Mouse (Mus musculus): ENCODE measurements at regions not wholly inside any gene's neighbourhood (a gene's known extent, or its start where the extent isn't known, plus 50 kb on each side); places are given as distances from the start of the nearest gene placed in this dataset.

- 83% methylated on average over 17 of the region's 17 CpGs for WGBS
- Histone ChIP-seq H3K27me3 (replicated peaks) (no peaks in the 10 kb centered on the region), H3K9ac (no peak overlapping the region), H3K4me1 (no peaks in the 10 kb centered on the region), H3K4me3 (no peak overlapping the region), H3K27ac (replicated peaks) (no peak overlapping the region), H3K36me3 (no peaks in the 10 kb centered on the region), H3K9me3 (peaks cover 8% of the 10 kb centered on the region; the same call in 1 of the 2 replicates), H3K4me2 (no peak overlapping the region)
- no peak for ATAC-seq (ENCODE audit: extremely low read depth, insufficient number of reproducible peaks, low FRiP score, low TSS enrichment)
These were observed 145.4 kb upstream of the Stx16 start for GRCm38 (mm10) chr2:173930606-173931177.

GRCm38 (mm10) chr2:173935706-173936105 lies 140.4 kb upstream of the Stx16 start:
- no peak for ATAC-seq (ENCODE audit: extremely low read depth, insufficient number of reproducible peaks, low FRiP score, low TSS enrichment)
- Histone ChIP-seq H3K4me2 (no peak overlapping the region), H3K36me3 (no peaks in the 10 kb centered on the region), H3K27me3 (replicated peaks) (no peaks in the 10 kb centered on the region), H3K27ac (replicated peaks) (no peak overlapping the region), H3K9me3 (peaks cover 8% of the 10 kb centered on the region; the same call in 1 of the 2 replicates), H3K4me1 (no peaks in the 10 kb centered on the region), H3K4me3 (no peak overlapping the region), H3K9ac (no peak overlapping the region)
- 67% methylated on average over 5 of the region's 5 CpGs for WGBS

DNA sequence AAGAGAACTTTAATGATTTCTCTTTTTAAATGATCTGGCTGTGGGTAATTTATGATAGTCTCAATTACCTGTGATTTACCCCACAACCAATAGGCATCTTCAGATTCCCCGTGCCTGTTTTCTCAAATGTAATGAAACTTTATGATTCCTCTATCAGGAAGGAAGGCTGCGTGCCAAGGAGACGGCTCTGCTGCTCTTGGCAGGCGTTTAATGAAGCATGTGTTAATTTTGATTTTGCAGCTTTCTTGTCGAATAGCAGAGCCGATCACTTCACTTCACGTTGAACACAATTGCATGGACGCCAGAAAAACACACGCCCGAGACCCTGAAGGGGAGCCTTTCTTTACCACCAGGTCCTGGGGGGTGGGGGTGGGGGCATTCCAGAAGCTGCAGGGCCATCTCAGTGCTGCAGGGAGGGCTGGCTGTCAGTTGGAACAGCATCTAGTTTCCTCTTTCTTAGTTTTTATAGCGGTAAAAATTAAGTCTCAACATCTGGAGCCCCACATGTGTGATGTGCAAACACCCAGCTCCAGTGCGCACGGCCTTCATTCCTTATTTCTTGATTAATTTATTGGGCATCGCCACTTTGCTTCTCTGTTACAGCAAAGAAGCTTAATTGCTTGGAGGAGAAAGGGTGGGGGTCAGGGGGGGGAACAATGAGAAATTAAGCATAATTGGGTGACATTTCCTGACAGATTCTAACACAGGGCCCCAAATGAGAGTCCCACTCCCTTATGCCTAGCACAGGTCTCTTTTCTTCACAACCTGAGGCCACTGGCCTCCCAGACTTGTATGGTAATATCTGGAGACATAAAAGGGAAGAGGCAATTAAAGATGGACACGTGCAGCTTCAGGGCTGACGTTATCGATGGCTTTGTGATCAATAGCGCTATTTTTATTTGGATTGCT lies 138.3 kb upstream of the Stx16 start:
- no peak for ATAC-seq (ENCODE audit: extremely low read depth, insufficient number of reproducible peaks, low FRiP score, low TSS enrichment)
- H3K9me3 ChIP-seq: peaks cover 8% of the 10 kb centered on the region; the same call in 1 of the 2 replicates
- no peak overlapping the region for H3K27ac ChIP-seq (replicated peaks)
- H3K4me3 ChIP-seq: no peak overlapping the region
- H3K4me2 ChIP-seq: no peak overlapping the region
- 71% methylated on average over 18 of the region's 18 CpGs for WGBS
- H3K36me3 ChIP-seq: no peaks in the 10 kb centered on the region
- H3K4me1 ChIP-seq: no peaks in the 10 kb centered on the region
- no peaks in the 10 kb centered on the region for H3K27me3 ChIP-seq (replicated peaks)
- H3K9ac ChIP-seq: no peak overlapping the region

GRCm38 (mm10) chr2:173938440-173938787 lies 137.7 kb upstream of the Stx16 start:
- Histone ChIP-seq H3K27me3 (replicated peaks) (no peaks in the 10 kb centered on the region), H3K4me3 (no peak overlapping the region), H3K27ac (replicated peaks) (no peak overlapping the region), H3K9ac (no peak overlapping the region), H3K9me3 (peaks cover 2% of the 10 kb centered on the region; the same call in 1 of the 2 replicates), H3K36me3 (no peaks in the 10 kb centered on the region), H3K4me1 (no peaks in the 10 kb centered on the region), H3K4me2 (no peak overlapping the region)
- 74% methylated on average over 11 of the region's 11 CpGs for WGBS
- no peak for ATAC-seq (ENCODE audit: extremely low read depth, insufficient number of reproducible peaks, low FRiP score, low TSS enrichment)

DNA sequence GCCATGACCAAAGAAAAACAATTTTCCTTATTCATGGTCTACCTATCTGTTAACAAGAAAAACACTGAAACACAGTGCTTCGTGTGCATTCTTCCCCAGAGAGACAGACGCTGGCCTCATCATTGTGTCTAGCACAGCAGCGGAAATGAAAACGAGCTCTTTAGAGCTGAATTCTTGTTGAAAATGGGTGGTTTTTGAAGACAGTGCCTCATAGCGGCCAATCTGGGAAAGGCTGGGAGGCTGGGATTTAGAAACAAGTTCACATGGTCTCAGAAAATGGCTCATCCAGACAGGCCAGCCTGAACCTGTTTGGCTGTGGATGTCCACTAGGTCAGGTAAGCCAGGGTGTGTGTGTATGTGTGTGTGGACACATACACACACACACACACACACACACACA lies 130.7 kb upstream of the Stx16 start:
- WGBS: 77% methylated on average over 5 of the region's 5 CpGs

GRCm38 (mm10) chr2:173948586-173948985 lies 127.5 kb upstream of the Stx16 start:
- Histone ChIP-seq H3K9me3 (no peaks in the 10 kb centered on the region), H3K9ac (no peak overlapping the region), H3K4me1 (0 out of 2 replicates have a peak, but pooled peaks cover 5% of the 10 kb centered on the region), H3K27me3 (replicated peaks) (no peaks in the 10 kb centered on the region), H3K4me3 (no peak overlapping the region), H3K4me2 (no peak overlapping the region), H3K27ac (replicated peaks) (no peak overlapping the region), H3K36me3 (no peaks in the 10 kb centered on the region)
- 82% methylated on average over 5 of the region's 5 CpGs for WGBS
- no peak for ATAC-seq (ENCODE audit: extremely low read depth, insufficient number of reproducible peaks, low FRiP score, low TSS enrichment)

More for the DNA sequence above, 130.7 kb upstream of the Stx16 start:
- Histone ChIP-seq H3K9me3 (no peaks in the 10 kb centered on the region), H3K36me3 (no peaks in the 10 kb centered on the region), H3K27ac (replicated peaks) (no peak overlapping the region), H3K9ac (no peak overlapping the region), H3K4me1 (0 out of 2 replicates have a peak, but pooled peaks cover 5% of the 10 kb centered on the region), H3K4me2 (no peak overlapping the region), H3K27me3 (replicated peaks) (no peaks in the 10 kb centered on the region), H3K4me3 (no peak overlapping the region)
- no peak for ATAC-seq (ENCODE audit: extremely low read depth, insufficient number of reproducible peaks, low FRiP score, low TSS enrichment)

DNA sequence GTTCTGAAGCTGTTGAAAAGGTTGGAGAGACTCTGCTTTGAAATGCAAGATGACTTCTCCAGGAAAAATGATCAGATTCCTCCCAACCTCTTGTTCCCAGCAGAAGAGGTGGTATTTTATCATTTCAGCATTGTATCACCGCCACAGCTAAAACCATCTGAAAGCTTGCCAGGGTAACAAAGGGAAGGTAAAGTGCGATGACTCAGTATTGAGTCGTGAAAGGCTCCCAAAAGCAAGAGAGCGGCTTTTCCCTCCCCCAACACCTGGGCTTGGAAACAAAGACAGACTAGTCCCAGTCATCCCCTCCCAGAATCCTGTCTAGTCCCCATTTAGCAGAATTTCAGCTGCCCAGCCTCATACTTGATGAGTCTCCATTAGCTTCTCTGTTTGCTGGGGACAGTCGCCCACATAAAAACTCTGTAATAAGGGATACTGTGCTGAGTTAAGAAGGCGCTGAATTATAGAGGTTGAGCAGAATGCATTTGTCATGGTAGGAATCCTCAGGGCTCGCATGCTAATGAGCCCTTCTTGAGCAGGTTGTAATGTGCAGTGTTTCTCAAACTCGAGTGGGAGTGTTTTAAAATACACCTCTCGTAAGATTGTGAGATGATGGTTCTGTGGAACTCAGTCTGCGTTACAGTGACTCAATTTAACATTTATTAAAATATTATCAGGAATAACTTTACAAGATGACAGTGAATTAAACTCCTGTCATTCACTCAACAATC lies 125.8 kb upstream of the Stx16 start:
- Histone ChIP-seq H3K36me3 (no peaks in the 10 kb centered on the region), H3K4me2 (peak overlapping the region; percentile 46), H3K27ac (replicated peaks) (no peak overlapping the region), H3K4me3 (no peak overlapping the region; the same call in 1 of the 2 replicates), H3K4me1 (0 out of 2 replicates have a peak, but pooled peaks cover 5% of the 10 kb centered on the region), H3K27me3 (replicated peaks) (no peaks in the 10 kb centered on the region), H3K9me3 (no peaks in the 10 kb centered on the region), H3K9ac (no peak overlapping the region)
- ATAC-seq (ENCODE audit: extremely low read depth, insufficient number of reproducible peaks, low FRiP score, low TSS enrichment): no peak
- 36% methylated on average over 10 of the region's 10 CpGs for WGBS

DNA sequence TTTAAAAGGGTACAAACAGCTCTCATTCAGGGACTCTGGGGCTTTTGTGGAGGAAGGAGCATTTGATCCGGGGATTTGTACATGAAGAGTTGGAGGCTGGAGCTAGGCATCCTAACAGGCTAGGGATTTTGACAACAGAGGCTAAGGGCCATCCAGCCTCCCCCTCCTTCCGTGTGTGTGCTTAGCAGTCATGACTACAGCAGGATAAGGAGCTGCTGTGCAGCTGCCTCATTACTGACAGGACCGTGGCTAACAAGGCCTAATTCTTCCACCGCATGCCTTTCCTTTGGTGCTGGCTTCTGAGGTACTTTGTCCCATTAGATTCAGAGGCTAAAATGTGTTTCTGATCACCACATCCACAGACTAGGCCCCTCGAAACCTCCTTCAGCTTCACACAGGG lies 110.0 kb upstream of the Stx16 start:
- ATAC-seq (ENCODE audit: extremely low read depth, insufficient number of reproducible peaks, low FRiP score, low TSS enrichment): no peak
- no peak overlapping the region for H3K4me2 ChIP-seq
- H3K4me1 ChIP-seq: no peaks in the 10 kb centered on the region
- no peaks in the 10 kb centered on the region for H3K27me3 ChIP-seq (replicated peaks)
- H3K27ac ChIP-seq (replicated peaks): no peak overlapping the region
- no peaks in the 10 kb centered on the region for H3K9me3 ChIP-seq
- H3K9ac ChIP-seq: no peak overlapping the region
- no peak overlapping the region for H3K4me3 ChIP-seq
- 69% methylated on average over 5 of the region's 5 CpGs for WGBS
- H3K36me3 ChIP-seq: no peaks in the 10 kb centered on the region

- no peak overlapping the region for H3K4me3 ChIP-seq
- H3K4me1 ChIP-seq: no peaks in the 10 kb centered on the region
- no peak overlapping the region for H3K4me2 ChIP-seq
- H3K9me3 ChIP-seq: no peaks in the 10 kb centered on the region; the same call in 1 of the 2 replicates
- 48% methylated on average over 1 of the region's 1 CpGs for WGBS
- no peak overlapping the region for H3K9ac ChIP-seq
- no peaks in the 10 kb centered on the region for H3K27me3 ChIP-seq (replicated peaks)
- ATAC-seq (ENCODE audit: extremely low read depth, insufficient number of reproducible peaks, low FRiP score, low TSS enrichment): no peak
- no peak overlapping the region for H3K27ac ChIP-seq (replicated peaks)
- H3K36me3 ChIP-seq: no peaks in the 10 kb centered on the region
These were observed 105.3 kb upstream of the Stx16 start for GRCm38 (mm10) chr2:173970789-173971188.

GRCm38 (mm10) chr2:173976314-173977053 lies 99.6 kb upstream of the Stx16 start:
- no peaks in the 10 kb centered on the region; the same call in 1 of the 2 replicates for H3K9me3 ChIP-seq
- no peak overlapping the region for H3K9ac ChIP-seq
- no peak overlapping the region for H3K4me2 ChIP-seq
- H3K4me1 ChIP-seq: peaks cover 3% of the 10 kb centered on the region; the same call in 1 of the 2 replicates
- no peaks in the 10 kb centered on the region for H3K27me3 ChIP-seq (replicated peaks)
- H3K36me3 ChIP-seq: no peaks in the 10 kb centered on the region
- H3K4me3 ChIP-seq: no peak overlapping the region
- no peak for ATAC-seq (ENCODE audit: extremely low read depth, insufficient number of reproducible peaks, low FRiP score, low TSS enrichment)
- H3K27ac ChIP-seq (replicated peaks): no peak overlapping the region
- 20% methylated on average over 4 of the region's 4 CpGs for WGBS

Data from heart, embryonic 13.5 days (tissue).